Mouse (Mus musculus) embryonic stem cell, embryonic (primary cell): Measurements from ENCODE around the gene Gpr3.

Experiments used
- CTCF ChIA-PET, 4 experiments: fragments of 300-600 bp in 2 of 4; fragments of 350-600 bp in 2 of 4; sonication (Branson Sonifier 250); formaldehyde crosslinking; loops; one replicate each; lab custom pipeline; 2022; ENCODE audit warnings: inconsistent platforms in 2 of 4; lab: Charles Lee
- POLR2A ChIA-PET, 4 experiments: fragments of 300-600 bp in 2 of 4; fragments of 350-600 bp in 2 of 4; sonication (Branson Sonifier 250); formaldehyde crosslinking; loops; one replicate each; lab custom pipeline; 2022; ENCODE audit warnings: antibody characterized with exemption in 4 of 4, inconsistent platforms in 1 of 4; lab: Charles Lee

Gpr3 gene

DNA sequence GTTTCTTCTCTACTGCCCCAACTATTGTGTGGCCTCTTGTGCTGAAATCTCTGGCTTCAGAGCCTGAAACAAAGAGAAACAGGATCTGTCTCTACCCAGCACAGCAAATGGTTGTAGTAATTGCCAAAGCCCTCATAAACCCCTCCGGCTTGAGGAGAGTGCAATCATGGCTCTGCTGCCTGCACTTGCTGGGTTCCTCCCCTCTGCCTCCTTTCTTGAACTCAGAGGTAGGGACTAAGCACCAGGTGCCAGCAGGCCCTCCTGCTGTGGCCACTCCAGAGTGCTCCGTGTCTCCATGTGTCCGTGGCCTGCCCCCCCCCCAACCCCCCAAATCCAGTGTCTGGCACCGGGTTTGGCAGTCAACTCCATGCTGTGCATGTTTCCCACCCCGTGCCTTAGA is 15.0 kb downstream of the Gpr3 start:
- ChIA-PET POLR2A (interaction anchor here in 2 of 4 experiments (0.7 to 2.9 kb wide), 9 partner anchors 8 to 247 kb away, joined by 3 to 16 read pairs (median 4); partner anchors contain the start of genes Ahdc1 (in 1 of the 2) and Wasf2 (in 1 of the 2)), CTCF (interaction anchor here in 2 of 4 experiments (0.6 to 1.2 kb wide), 4 partner anchors 15 to 275 kb away, joined by 3 read pairs; partner anchors contain the start of genes Cd164l2 (in 1 of the 2) and Gpr3 (in 1 of the 2))

DNA sequence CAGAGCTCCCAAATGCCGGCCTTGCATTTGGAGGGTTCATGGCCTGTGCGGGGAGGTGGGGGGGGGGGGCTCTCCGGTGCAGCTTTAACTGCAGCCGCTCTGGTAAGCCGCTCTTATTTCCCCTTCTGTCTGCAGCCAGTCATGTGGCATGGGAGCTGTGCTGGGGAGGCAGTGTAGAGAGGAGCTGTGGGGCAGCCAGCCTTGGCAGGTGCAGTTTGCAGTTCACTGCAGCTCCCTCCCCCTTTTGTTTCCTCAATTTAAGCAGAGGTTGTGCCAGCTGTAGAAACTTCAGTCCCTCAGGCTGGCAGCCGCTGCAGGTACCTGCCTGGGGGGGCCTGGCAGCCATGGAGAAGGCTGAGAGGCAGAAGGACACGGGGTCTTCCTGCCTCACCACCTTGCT is 15.5 kb downstream of the Gpr3 start:
- ChIA-PET CTCF (interaction anchor here in 2 of 4 experiments (0.6 to 1.2 kb wide), 6 partner anchors 14 to 275 kb away, joined by 3 read pairs; partner anchors contain the start of genes Cd164l2 (in 1 of the 2) and Gpr3 (in 1 of the 2)), POLR2A (interaction anchor here in 3 of 4 experiments (0.6 to 1.6 kb wide), 9 partner anchors 12 to 1505 kb away, joined by 3 to 6 read pairs (median 3); partner anchors contain the start of gene Ahdc1 (in 1 of the 3))

DNA sequence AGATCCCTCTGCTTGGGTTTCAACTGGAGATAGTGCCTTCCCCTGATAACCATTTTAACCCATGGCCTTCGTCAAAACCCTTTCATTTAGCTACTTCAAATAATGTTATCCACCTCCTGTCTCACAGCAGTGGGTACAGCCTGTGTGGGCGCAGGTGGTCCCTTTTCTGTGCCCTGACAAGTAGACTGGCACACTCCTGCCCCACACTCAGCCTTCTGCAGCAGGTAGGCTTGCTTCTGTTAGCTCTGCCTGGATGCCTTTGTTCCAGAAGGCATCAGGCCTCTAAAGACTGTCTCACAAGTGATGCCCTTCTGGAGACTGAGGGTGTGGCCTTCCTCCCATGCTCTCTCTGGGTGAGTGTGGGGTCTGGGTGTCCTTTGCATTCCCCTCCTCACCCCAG is 16.2 kb downstream of the Gpr3 start:
- ChIA-PET CTCF (interaction anchor here in 1 of 4 experiments (0.6 to 1.2 kb wide), 6 partner anchors 15 to 682 kb away, joined by 3 to 4 read pairs (median 3); partner anchors contain the start of genes Cd164l2 and Gpr3), POLR2A (interaction anchor here in 3 of 4 experiments (0.6 to 1.6 kb wide), 11 partner anchors 11 to 1506 kb away, joined by 3 to 6 read pairs (median 3); partner anchors contain the start of genes Ahdc1 (in 1 of the 3), Cd164l2 (in 1 of the 3) and Wdtc1 (in 1 of the 3))

DNA sequence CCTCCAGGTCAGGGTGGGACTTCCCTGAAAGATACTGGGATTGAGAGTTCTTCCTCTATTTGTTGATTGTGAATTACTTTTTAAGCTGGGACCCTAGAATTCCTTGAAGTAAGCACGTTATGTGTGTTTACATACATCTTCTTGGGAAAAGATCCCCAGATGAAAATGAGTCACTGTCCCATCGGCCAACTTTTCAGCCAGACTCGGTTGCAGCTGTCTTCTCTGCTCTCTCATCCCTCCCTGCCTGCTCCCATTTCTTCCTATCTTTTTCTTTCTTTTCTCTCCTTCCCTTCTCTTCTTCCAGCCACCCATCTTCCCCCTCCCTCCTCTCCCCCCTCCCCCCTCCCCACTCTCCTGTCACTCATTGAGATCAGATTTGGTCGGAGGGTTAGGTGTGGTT is 17.3 kb downstream of the Gpr3 start:
- POLR2A ChIA-PET = interaction anchor here in 3 of 4 experiments (0.6 to 1.5 kb wide), 8 partner anchors 9 to 149 kb away, joined by 3 to 5 read pairs (median 3); no protein-coding TSS in a partner anchor
- CTCF ChIA-PET = interaction anchor here in 2 of 4 experiments (0.6 to 0.8 kb wide), 2 partner anchors 114 to 699 kb away, joined by 3 to 4 read pairs; no protein-coding TSS in a partner anchor

DNA sequence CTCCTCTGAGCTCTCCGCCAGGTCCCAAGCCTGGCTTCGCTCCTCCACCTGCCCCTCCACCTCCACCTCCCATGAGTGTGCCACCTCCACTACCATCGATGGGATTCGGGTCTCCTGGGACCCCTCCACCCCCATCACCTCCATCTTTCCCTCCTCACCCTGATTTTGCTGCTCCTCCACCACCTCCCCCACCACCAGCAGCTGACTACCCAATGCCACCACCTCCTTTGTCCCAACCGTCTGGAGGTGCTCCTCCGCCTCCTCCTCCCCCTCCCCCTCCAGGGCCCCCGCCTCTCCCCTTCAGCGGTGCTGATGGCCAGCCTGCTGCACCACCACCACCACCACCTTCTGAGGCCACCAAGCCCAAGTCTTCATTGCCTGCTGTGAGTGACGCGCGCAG is 17.9 kb downstream of the Gpr3 start:
- CTCF ChIA-PET = interaction anchor here in 1 of 4 experiments (0.8 kb wide), 1 partner anchor 115 kb away, joined by 3 read pairs; no protein-coding TSS in a partner anchor
- POLR2A ChIA-PET = interaction anchor here in 2 of 4 experiments (1.1 to 1.5 kb wide), 6 partner anchors 9 to 149 kb away, joined by 3 to 5 read pairs (median 3); no protein-coding TSS in a partner anchor

DNA sequence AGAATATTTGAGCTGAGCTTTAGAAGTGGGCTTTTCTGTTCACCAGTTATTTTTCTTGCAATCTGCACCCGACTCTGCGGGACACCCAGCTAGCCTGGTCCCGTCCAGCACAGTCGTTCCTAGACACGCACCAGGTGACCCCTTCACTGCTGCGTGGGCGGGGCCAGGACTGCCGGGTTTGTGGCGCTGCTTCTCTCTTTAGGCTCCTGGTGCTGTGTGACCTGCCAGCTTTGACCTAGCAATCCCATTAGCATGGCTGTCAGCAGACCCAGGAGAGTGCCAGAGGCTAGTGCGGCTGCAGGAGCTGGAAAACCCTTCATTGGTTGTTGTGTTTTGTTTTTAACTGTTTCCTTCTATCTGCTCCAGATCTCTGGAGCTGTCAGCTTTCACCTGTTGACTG is 22.9 kb downstream of the Gpr3 start:
- POLR2A ChIA-PET = interaction anchor here in 3 of 4 experiments (0.6 to 3.8 kb wide), 14 partner anchors 9 to 381 kb away, joined by 3 to 16 read pairs (median 4); no protein-coding TSS in a partner anchor
- CTCF ChIA-PET = interaction anchor here in 3 of 4 experiments (0.6 to 1.7 kb wide), 8 partner anchors 9 to 366 kb away, joined by 3 to 7 read pairs (median 4); no protein-coding TSS in a partner anchor

DNA sequence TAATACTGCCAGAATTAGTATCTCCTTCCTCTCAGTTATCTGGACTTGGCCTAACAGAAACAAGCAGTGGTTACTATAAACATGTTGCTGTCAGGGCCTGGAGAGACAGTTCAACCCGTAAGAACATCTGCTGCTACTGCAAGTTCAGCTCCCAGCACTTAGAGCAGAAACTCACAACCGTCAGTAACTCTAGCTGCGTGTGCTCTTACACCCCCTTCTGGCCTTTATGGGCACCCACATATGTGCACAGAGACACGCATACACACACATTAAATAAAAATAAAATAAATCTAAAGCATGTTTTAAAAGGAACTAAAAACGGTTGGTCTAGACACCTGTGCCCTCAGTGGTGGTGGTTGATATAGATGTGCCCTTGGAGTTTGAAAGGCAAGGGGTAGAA is 25.5 kb downstream of the Gpr3 start:
- CTCF ChIA-PET = interaction anchor here in 2 of 4 experiments (0.7 to 1.0 kb wide), 2 partner anchors 10 to 294 kb away, joined by 3 read pairs; no protein-coding TSS in a partner anchor
- POLR2A ChIA-PET = interaction anchor here in 3 of 4 experiments (0.6 to 1.5 kb wide), 5 partner anchors 18 to 199 kb away, joined by 3 to 4 read pairs (median 3); no protein-coding TSS in a partner anchor

DNA sequence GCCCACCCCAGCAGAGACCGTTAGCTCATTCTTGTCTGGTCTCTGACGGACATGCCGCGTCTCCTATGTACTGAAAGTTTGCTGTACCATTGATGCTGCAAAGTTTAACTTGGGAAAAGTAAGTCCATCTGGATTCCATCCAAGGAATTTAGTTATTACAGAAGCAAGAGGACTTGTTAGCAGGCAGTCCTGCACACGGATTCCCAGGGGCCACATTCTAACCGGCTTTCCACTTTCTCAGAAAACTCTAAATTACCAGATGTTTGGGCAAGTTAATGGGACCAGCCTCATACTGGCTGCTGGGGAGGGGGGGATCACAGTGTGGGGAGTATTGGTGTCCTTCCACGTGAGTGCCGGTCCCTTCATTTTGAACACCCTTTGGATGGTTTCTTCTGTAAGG is 26.4 kb downstream of the Gpr3 start:
- POLR2A ChIA-PET = interaction anchor here in 2 of 4 experiments (0.6 to 1.4 kb wide), 10 partner anchors 9 to 294 kb away, joined by 3 to 5 read pairs (median 3); no protein-coding TSS in a partner anchor
- CTCF ChIA-PET = interaction anchor here in 2 of 4 experiments (0.6 to 1.0 kb wide), 2 partner anchors 10 to 12 kb away, joined by 3 read pairs; no protein-coding TSS in a partner anchor

DNA sequence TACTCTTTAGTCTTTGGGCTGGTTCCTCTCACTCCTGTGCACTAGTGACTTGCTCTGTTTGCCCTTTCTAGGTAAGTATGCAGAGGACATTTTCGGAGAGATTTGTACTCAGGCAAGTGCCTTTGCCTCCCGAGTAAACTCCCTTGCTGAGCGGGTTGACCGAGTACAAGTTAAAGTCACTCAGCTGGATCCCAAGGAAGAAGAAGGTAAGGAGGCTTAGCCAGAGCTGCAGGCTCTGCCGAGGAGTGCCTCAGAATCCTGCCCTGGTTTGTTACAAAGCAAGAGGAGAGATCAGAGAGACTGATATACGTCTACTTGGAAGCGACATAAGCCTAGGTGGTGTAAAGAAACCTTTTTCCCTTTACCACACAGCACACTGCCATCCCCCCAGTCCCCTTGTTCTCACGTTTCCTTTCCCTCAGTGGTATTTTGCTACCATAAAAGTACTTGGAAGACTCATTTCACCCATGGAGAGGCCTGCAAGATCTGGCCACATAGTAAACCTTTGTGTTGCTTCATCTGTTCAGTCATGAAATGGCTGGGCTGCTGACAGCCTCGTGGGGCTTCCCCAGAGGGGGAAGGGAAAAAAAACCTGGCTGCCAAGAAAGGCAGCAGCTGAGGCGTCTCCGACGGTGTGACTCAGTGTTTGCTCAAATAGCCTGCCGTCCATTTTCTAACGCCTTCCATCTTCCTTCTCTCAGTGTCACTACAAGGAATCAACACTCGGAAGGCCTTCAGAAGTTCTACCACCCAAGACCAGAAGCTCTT is 27.3 kb downstream of the Gpr3 start:
- ChIA-PET CTCF (interaction anchor here in 2 of 4 experiments (0.7 to 1.0 kb wide), 2 partner anchors 11 to 940 kb away, joined by 3 read pairs; no protein-coding TSS in a partner anchor), POLR2A (interaction anchor here in 2 of 4 experiments (0.6 to 2.3 kb wide), 14 partner anchors 9 to 293 kb away, joined by 3 to 11 read pairs (median 4); no protein-coding TSS in a partner anchor)

DNA sequence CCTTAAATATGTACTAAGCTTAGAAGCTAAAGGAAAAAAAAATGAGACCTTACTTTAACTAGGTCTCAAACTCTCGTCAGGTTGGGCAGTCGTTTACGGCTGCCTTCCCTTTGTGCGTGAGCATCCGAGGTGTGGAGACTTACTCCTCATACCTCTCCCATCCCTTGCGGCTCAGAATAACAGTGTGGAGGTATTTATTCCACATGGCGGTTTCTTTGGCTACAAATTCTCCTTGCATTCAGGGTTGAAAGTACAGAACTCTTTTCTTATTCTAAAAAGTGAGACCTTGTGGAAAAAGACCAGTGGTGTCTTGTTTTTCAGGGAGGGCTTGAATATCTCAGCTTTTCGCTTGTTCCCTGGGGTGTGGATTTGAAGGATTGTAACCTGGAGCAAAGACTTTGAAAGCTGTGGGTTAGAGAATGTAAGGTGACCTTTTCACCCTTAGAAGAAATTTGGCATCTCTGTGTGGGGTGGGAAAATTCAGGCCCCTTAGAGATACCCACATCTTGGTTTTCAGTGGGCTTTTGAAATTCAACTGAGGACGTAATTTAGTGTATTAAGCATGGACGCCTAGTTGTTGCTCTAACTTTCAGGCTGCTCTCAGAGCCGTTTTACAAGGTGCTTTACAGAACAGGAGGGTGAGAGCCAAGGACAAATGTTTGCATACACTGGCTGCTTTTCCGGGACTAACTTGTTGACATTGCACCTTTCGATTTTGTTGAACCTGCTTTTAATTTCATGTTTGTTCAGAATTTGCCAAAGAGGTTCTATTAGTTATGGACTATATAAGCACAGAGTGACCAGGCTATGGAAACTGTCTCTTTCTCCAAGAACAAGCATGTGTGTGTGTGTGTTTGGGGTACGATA is 28.1 kb downstream of the Gpr3 start:
- POLR2A ChIA-PET = interaction anchor here (0.7 to 2.3 kb wide), 20 partner anchors 9 to 185 kb away, joined by 3 to 11 read pairs (median 3); partner anchors contain the start of genes Slc9a1 (in 1 of the 4) and Wdtc1 (in 1 of the 4)
- CTCF ChIA-PET = interaction anchor here in 3 of 4 experiments (0.9 to 1.2 kb wide), 3 partner anchors 113 to 198 kb away, joined by 3 read pairs; no protein-coding TSS in a partner anchor

DNA sequence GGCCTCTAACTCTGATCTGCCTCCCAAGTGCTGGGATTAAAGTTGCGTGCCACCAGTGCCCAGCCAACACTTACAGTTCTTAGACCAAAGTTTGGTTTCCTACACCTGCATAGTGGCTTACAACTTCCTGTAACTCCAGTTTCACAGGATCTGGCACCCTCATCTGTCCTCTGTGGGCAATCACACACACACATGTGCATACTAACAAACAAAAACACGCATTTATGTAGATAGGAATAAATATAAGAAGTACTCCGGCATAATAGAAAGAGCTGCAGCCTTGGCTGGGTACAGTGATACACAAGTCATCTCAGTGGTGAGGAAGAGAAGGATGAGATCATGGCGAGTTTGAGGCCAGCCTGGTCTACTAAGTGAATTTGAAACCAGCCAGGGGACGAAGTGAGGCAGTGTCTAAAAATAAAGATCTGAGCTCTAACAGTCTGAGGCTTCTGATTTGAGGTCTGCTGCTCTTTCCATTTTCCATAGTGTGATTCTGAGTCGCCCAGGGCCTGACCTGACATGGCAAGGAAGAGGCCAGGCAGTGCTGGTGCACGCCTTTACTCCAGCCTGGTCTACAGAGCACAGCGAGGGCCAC is 29.8 kb downstream of the Gpr3 start:
- ChIA-PET CTCF (interaction anchor here in 1 of 4 experiments (1.2 kb wide), 1 partner anchor 115 kb away, joined by 3 read pairs; no protein-coding TSS in a partner anchor), POLR2A (interaction anchor here in 3 of 4 experiments (0.6 to 2.3 kb wide), 6 partner anchors 12 to 199 kb away, joined by 3 to 11 read pairs (median 4); no protein-coding TSS in a partner anchor)

DNA sequence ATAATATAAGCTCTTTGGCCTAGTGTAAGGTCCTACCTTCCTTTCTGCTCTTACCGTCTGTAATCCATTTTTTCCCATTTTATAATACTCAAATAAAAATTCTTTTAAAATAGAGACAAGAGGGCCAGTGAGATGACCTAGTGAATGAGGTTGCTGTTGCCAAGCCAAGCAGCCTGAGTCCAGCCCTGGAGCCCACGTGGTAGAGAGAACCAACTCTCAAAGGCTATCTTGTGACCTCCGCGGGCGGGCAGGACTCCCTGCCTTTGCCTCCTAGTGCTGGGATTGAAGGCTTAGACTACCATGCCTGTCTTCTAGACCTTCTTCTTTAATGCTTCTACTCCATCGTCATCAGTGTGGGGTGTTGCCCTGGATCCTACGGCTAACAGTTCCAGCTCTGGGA is 33.1 kb downstream of the Gpr3 start:
- ChIA-PET POLR2A (interaction anchor here in 2 of 4 experiments (1.0 to 3.8 kb wide), 8 partner anchors 10 to 128 kb away, joined by 3 to 16 read pairs (median 6); no protein-coding TSS in a partner anchor), CTCF (interaction anchor here in 1 of 4 experiments (0.6 kb wide), 1 partner anchor 550 kb away, joined by 3 read pairs; no protein-coding TSS in a partner anchor)

DNA sequence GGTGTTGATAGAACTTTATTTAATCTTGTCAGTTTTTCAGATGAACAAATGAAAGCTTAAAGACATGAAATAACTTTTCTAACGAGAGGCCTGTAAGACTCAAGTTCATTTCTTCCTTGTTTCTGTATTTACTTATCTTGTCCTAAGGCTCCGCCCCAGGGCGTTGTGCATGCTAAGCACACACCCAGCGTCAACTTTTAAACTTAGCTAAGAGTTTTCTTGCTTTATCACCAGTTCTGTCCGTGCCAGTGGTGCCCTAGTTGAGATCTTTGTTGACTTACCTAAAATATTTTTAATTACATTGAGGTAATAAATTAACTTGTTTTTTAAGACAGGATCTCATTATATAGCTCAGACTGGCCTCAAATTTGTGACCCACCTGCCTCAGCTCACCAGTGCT is 34.0 kb downstream of the Gpr3 start:
- CTCF ChIA-PET = interaction anchor here in 3 of 4 experiments (0.6 to 0.9 kb wide), 3 partner anchors 14 to 302 kb away, joined by 3 to 4 read pairs (median 3); partner anchors contain the start of gene Tent5b (in 1 of the 3)
- POLR2A ChIA-PET = interaction anchor here in 2 of 4 experiments (0.6 to 3.8 kb wide), 11 partner anchors 9 to 129 kb away, joined by 3 to 16 read pairs (median 3); no protein-coding TSS in a partner anchor

DNA sequence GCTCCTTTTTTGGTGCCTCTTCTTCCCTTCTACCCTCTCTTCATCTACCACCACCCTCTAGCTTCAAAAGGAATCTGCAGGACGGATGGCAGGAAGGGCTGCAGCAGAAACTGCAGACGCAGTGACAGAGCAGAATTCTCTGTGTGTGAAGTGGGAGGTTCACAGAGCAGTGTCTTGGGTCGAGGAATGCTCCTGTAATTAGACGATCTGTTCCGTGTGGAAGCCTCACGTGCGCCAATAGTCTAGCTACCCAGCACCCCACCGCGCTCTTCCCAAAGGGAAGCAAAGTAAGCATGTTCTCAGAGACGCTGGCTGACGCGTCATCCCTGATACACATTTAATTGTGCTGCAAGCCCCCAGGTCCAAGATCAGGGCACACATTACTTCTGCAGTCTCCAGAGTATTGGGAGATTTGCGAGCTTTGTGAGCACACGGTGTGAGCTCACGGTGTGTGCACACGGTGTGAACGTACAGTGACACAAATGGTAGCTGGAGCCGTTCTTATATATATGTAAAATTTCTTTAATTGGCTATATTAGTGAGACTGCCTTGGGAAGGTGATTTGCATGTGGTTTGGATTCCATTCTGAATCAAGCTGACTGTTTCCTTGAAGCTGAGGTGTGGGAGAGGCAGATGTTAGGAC is 35.5 kb downstream of the Gpr3 start:
- ChIA-PET POLR2A (interaction anchor here in 3 of 4 experiments (0.5 to 3.8 kb wide), 16 partner anchors 8 to 362 kb away, joined by 3 to 16 read pairs (median 3); partner anchors contain the start of gene Ppp1r8 (in 1 of the 3)), CTCF (interaction anchor here (0.6 to 1.5 kb wide), 7 partner anchors 10 to 238 kb away, joined by 3 to 5 read pairs (median 3); no protein-coding TSS in a partner anchor)
